Comparison of ENCODE assay signal across 10 mouse cellular contexts in genomic region chr1:179451211-179451610, GRCm38 (mm10).
DNase-seq lines count a peak whose midpoint lies in the region; ATAC-seq and TF ChIP-seq lines count a peak whose summit lies in the region.
"Had no signal": no experiment of that assay in that cellular context is flagged by ENCODE, and none has a peak within 500 bp of the region (broad histone marks: within the 10 kb centered on the region; RNA-seq: fewer than 3 reads in every experiment).

No protein-coding gene starts in this region.

- H3K4me1 ChIP-seq in liver, postnatal 0 days (ENCODE audit: insufficient read depth), result no peaks in the 10 kb centered on the region
- H3K4me1 ChIP-seq in liver, embryonic 12.5 days, result no peaks in the 10 kb centered on the region

- no peak overlapping the region for H3K4me3 ChIP-seq in liver, postnatal 0 days (ENCODE audit: low read depth, low read length)
- H3K4me3 ChIP-seq in liver, embryonic 12.5 days, result no peak overlapping the region
- H3K4me3 ChIP-seq: hindbrain, embryonic 15.5 days; limb, embryonic 13.5 days had no signal

- TF ChIP-seq CTCF in liver, postnatal 0 days (IDR thresholded peaks at IDR 0.05; ENCODE audit: low read depth), result peak; percentile 64

- no peaks in the 10 kb centered on the region for H3K9me3 ChIP-seq in liver, postnatal 0 days (ENCODE audit: low read length)
- no peaks in the 10 kb centered on the region for H3K9me3 ChIP-seq in liver, embryonic 12.5 days (replicated peaks)
- H3K9me3 ChIP-seq: hindbrain, embryonic 15.5 days; limb, embryonic 13.5 days had no signal

- TF ChIP-seq EP300 in liver, postnatal 0 days (IDR thresholded peaks at IDR 0.05; ENCODE audit: low read depth), result no peak

- H3K36me3 ChIP-seq in liver, postnatal 0 days (replicated peaks; ENCODE audit: insufficient read depth, low read length), result no peaks in the 10 kb centered on the region
- no peaks in the 10 kb centered on the region for H3K36me3 ChIP-seq in liver, embryonic 12.5 days
- H3K36me3 ChIP-seq: hindbrain, embryonic 15.5 days; limb, embryonic 13.5 days had no signal

- peak; percentile 63 for DNase-seq in embryo, embryonic 10.5 days (ENCODE audit: low spot score)
- no peak for DNase-seq in embryo, embryonic 9.5 days (ENCODE audit: extremely low spot score)
- peak; percentile 22 for DNase-seq in liver, postnatal 0 days
- DNase-seq in ES-CJ7 (ENCODE audit: low read depth, low spot score), result peak; percentile 69
- DNase-seq in ovary, postnatal 10 days (ENCODE audit: low spot score), result no peak

- no peak for ATAC-seq in liver, postnatal 0 days
- ATAC-seq in liver, embryonic 12.5 days, result no peak
- ATAC-seq in megakaryocyte progenitor cell, adult 5-6 weeks (replicated peaks; ENCODE audit: poor library complexity), result peak; percentile 55; the same call in 1 of the 2 replicates
- no peak for ATAC-seq in frontal cortex, adult (ENCODE audit: low TSS enrichment)

- H3K9ac ChIP-seq in liver, postnatal 0 days (replicated peaks), result no peak overlapping the region
- H3K9ac ChIP-seq in liver, embryonic 12.5 days, result no peak overlapping the region
- H3K9ac ChIP-seq: hindbrain, embryonic 15.5 days; limb, embryonic 13.5 days had no signal

- H3K27ac ChIP-seq in liver, postnatal 0 days (ENCODE audit: low read depth), result no peak overlapping the region
- no peak overlapping the region for H3K27ac ChIP-seq in liver, embryonic 12.5 days
- H3K27ac ChIP-seq: hindbrain, embryonic 15.5 days; limb, embryonic 13.5 days had no signal

- no peaks in the 10 kb centered on the region for H3K27me3 ChIP-seq in liver, postnatal 0 days (ENCODE audit: insufficient read depth, low read length)
- H3K27me3 ChIP-seq in liver, embryonic 12.5 days (replicated peaks), result no peaks in the 10 kb centered on the region
- H3K27me3 ChIP-seq: hindbrain, embryonic 15.5 days had no signal

- 95% methylated on average over 2 of the region's 2 CpGs for WGBS in liver, postnatal 0 days (ENCODE audit: insufficient replicate concordance)
- WGBS in liver, embryonic 12.5 days (ENCODE audit: insufficient replicate concordance), result 69% methylated on average over 2 of the region's 2 CpGs

- H3K4me2 ChIP-seq in liver, postnatal 0 days (ENCODE audit: low read depth, low read length), result no peak overlapping the region
- no peak overlapping the region for H3K4me2 ChIP-seq in liver, embryonic 12.5 days
- H3K4me2 ChIP-seq: hindbrain, embryonic 15.5 days; limb, embryonic 13.5 days had no signal

Comparison
In these comparisons a context has a peak if more than half of its experiments do, and no peak if none do; other contexts are left out.
1. DNase-seq: peak in embryo, embryonic 10.5 days (single experiment), liver, postnatal 0 days (single experiment) and ES-CJ7 (single experiment); none in embryo, embryonic 9.5 days (single experiment) and ovary, postnatal 10 days (single experiment).